Mouse (Mus musculus) monocyte, adult 5-6 weeks (primary cell): ENCODE results near the gene Stk38. TPM values are rescaled to one million over a fixed set of nuclear protein-coding genes. Genes with fewer than 3 reads are reported as not detected.
A peak's percentile ranks its signal among the peaks of the same experiment; 100 is the strongest.
"Not testable (repeated sequence)": the region's sequence is repeated elsewhere in the genome, so short reads cannot be mapped to it uniquely, and the experiment has no call there.

Experiments used
- ATAC-seq: fragments of 153-309, 156-312 bp; replicated peaks from 2 replicates; pipeline ENCODE4 v1.8.0; 2017; ENCODE audit warnings: mild to moderate bottlenecking; ENCODE audit not compliant: low TSS enrichment, insufficient number of reproducible peaks, severe bottlenecking, poor library complexity, low FRiP score
- total RNA-seq: library from RNA; stranded (forward); fragments of 200-1000, 200-491, 200-594 nt; gene quantifications from 3 replicates; pipeline ENCODE4 v1.2.3, GENCODE M21; 2017

Stk38 gene
- total RNA-seq, 1 experiment from 2014 or later: 402 TPM

GRCm38 (mm10) chr17:29018292-29018984 lies 10.6 kb upstream of the Stk38 start:
- ATAC-seq: no peak

DNA sequence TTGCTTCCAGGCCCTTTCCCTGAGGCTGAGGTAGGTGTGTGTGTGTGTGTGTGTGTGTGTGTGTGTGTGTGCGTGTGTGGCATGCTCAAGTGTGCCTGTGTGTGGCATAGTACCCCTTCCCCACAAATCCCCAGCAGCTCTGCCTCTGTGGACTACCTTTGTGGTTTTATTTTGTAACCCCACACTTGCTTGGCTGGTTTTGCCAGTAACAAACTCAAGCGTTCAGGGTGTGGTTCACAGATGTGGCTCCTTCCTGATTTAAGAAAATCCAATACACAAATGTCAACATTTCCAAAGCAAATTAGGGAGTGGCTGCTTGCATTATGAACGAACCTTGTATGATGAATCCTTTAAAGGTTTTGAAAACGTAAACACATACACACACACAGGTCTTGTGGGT lies 8.9 kb upstream of the Stk38 start:
- peak; percentile 59; the same call in 1 of the 2 replicates for ATAC-seq

DNA sequence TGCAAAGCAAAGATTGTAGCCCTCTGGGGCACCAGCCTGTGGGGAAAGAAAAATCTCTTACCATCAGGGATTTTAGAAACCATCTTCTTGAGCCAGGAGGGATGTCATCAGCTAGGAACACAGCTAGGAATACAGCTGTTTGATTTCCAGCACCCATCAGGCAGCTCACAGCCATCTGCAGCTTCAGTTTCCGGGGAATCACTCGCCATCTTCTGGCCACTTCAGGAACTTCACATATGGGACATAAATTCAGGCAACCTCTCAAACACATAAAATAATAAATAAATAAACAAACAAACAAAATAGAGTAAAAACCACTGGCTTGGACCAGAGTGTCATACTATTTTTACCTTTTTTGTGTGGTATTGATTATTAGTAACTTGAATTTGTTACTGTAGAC lies 7.8 kb upstream of the Stk38 start:
- peak; percentile 57 for ATAC-seq

DNA sequence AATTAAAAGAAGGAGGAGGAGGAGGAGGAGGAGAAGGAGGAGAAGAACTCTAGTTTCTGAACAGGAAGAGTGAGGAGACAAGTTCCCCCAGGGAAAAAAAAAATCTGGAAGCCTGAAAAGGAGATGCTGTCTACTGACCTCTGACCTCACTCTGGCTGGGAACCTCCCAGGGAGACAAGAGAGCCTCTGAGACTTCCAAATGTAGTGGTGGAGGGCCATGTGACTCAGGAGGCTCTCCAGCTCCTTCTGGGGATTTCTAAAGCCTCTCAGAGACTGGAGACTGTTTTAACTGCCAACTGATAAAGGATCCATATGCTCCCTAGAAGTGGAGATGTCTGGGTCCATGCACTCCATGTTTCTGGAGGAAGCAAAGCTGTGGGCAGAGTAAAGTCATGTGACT lies 6.4 kb upstream of the Stk38 start:
- no peak for ATAC-seq

DNA sequence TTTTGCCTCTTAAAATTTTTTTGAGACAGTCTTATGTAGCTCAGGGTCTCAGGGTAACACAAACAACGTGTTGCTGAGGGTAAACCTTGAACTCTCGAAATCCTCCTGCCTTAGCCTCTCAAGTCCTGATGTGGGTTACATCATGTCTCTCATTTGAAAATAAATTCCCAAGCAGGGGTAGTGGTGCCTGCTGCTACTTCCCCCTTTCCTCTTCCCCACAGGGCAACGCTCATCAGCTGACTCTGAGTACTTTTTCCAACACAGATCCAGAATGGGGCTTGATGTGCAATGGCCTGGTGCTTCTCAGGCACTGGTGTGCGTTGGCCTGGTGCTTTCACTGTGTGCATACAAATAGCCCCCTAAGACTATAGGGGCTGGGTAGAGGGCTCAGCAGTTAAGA lies 1.4 kb upstream of the Stk38 start:
- ATAC-seq: peak; percentile 62

DNA sequence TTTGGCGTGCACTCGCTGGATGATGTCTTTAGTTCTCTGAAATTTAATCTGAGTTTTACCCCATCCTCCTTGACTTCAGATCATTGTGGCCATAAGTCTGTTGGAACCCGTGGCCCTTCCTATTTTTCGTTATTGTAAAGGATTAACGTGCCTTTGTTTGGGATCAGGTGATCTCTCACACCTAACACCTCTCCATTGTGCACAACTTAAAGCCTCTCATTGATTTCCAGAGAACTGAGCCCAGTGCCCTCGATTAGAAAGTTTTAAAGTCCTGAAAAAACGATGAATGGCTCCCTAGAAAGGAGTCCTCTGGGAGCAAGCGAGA lies 493 bp upstream of the Stk38 start:
- ATAC-seq: no peak

- ATAC-seq: peak; percentile 10
Measured at GRCm38 (mm10) chr17:29007243-29007640, 553 bp downstream of the Stk38 start.

DNA sequence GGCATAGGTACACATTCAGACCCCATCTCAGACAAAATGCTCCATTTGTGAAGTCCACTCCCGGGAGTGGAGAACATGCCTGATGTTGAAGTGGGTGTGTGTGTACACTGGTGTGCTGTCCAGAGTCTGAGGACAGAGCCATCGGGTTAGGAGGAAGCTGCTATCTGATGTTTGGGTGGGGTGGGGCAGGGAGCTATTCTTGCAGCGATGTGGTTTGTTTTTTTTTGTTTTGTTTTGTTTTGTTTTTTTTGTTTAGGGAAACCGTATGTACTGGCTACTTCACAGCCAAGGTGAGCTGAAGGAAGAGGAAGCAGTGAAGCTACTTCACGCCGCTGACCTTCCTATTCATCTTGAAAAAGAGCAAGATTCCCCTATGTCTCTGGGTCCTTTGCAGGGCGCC lies 983 bp downstream of the Stk38 start:
- ATAC-seq: peak; percentile 55

DNA sequence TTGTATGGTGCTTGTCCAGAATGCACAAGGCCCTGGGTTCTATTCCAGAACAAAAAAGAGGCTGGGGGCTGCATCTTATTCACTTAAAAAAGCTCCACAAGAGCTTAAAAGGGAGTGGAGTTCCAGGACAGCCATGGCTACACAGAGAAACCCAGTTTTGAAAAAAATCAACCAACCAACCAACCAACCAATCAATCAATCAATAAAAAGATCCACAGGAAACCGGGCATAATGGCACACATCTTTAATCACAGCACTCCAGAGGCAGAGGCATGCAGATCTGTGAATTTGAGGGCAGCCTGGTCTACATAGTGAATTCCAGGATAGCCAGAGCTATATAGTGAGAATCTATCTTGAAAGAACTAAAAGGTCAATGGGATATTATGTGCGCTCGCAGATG lies 2.8 kb downstream of the Stk38 start:
- ATAC-seq: no peak

- ATAC-seq: no peak
Measured at GRCm38 (mm10) chr17:29003740-29004139, 4.1 kb downstream of the Stk38 start.

DNA sequence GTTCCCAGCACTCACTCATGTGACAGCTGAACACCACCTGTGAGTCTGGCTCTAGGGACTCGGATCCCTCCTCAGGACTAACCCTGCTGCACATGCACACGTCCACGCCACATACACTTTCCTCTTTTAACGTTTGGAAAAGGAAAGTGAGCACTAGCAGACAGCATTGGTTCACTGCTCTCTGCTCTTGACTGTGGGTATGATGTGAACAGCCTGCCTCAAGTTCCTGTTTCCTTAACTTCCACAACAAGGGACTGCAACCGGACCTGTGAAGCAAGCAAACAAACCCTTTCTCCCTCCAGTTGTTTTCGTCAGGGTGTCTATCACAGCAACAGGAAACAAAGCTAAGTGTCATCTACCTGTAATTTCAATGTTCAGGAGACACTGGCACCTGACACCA lies 7.3 kb downstream of the Stk38 start:
- ATAC-seq: peak; percentile 84

DNA sequence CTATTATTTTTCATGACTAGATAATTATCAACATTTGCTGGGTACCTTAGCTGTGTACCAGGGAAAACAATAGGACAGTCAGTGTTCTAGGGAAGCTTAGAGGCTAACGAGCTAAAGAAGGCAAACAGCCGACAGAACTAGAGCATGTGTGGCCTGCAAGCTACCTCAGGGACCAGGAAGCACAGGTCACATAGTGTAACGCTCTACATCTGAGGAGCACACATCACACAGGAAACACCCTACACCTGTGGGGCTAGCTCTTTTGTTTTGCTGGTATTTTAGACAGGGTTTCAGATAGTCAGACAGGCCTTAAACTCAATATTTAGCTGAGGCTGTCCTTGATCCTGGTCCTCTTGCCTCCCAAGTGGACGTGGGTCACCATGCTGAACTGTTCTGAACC lies 13.2 kb downstream of the Stk38 start:
- ATAC-seq: no peak

- ATAC-seq: not testable (repeated sequence)
Measured at GRCm38 (mm10) chr17:28993004-28993403, 14.8 kb downstream of the Stk38 start.

DNA sequence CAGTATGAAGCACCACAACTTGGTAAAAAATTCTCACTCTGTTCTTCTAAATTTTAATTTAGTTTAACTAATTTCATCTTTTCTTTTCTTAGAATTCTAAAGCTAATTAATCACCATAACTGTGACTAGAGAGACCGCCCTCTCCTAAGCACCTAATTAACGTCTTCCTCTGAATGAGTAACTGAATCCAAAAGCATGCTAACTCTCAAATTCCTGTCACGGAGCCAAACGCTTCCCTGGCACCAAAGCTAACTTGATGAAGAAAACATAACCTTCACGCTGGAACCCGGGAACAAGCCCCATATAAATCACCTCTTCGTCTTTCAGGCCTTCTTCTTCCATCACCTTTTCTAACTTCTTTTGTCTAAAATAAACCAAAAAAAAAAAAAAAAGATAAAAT lies 15.7 kb downstream of the Stk38 start:
- no peak for ATAC-seq

DNA sequence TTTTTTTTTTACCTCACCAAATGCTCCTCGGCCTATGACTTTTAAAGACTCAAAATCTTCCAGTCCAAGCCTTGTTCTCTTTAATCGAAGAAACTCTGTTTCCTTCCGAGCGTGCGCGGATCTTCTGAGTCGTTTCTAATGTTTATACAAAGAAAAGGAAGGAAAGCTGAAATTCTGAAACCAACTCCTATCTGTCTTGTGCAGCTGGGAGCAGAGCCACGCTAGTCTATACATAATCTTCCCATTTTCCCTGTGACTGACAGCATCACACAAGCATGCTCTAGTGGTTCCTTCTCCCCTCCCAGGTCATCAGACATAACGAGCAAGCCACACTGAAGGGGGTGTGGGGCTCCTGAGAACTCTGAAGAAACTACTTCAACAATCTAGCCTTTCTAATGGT lies 16.5 kb downstream of the Stk38 start:
- no peak for ATAC-seq

DNA sequence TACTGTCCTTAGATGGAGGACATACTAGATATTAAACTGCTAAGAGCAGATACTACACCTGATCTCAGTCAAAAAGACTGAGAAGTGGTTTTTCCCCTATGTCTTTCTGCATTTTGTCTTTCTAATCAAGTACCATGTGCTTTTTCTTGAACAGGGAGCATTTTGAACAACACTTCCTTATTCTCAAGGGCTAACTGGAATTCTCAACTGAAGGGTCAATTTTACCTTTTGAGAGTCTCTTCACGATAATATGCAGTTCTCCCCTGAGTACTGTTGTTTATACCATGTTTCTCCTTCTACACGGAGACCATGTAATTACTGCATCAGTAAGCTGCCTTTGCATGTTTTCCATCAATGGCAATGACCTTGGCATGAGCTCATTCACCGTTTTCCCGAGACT lies 17.7 kb downstream of the Stk38 start:
- ATAC-seq: no peak

DNA sequence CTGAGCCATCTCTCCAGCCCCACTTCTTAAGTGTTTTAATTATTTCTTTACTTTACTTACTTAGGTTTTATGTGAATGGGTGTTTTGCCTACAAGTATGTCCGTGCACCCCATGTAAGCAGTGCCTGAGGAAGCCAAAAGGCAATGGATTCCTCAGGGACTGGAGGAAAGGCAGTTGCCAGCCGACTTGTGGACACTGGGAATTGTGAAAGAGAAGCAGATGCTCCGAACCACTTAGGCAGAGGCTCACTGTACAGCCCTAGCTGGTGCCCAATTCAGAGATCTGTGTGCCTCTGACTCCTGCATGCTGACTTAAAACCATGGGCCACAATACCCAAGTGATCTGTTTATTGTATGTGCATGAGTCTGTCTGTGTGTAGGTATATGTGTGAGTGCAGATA lies 18.8 kb downstream of the Stk38 start:
- no peak for ATAC-seq

GRCm38 (mm10) chr17:28988291-28988690 lies 19.5 kb downstream of the Stk38 start:
- ATAC-seq: no peak

DNA sequence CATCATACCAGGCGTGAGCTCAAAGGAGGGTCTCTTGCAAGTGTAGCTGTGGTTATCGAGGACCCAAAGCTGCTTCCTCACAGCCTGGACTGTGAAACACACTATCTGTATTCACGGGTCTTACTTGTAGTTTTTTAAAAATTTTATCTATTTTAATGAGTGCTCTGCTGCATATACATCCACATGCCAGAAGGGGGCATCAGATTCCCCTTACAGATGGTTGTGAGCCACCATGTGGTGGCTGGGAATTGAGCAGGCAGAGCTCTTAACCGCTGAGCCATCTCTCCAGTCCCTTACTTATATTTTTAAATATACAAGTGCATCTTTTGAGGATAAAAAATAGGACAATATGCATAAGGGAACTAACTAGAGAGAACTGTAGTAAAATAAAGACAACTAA lies 20.1 kb downstream of the Stk38 start:
- peak; percentile 54; the same call in 1 of the 2 replicates for ATAC-seq

DNA sequence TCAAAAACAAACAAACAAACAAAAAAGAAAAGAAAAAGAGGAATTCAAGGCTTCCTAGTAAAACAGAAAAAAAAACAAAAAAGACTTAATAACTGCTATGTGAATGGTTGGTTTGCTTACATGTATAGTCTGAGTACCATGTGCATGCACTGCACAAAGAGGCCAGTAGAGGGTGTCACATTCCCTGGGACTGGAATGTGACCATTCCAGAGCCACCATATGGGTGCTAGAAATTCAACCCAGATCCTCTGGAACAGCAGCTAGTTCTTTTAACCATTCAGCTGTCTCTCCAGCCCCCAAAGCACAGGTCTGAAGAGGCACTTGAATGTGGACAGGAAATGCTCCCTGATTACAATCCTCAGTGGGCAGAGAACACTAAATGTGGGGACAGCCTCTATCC lies 21.0 kb downstream of the Stk38 start:
- ATAC-seq: 0 out of 2 replicates have a peak, but pooled peaks have one; percentile 34
